Mouse (Mus musculus) right cerebral cortex, postnatal 14 days (tissue): ENCODE data around the gene Pdzk1ip1.

Experiments
- DNase-seq: peaks from one replicate; pipeline ENCODE4 v3.0.0; 2022

The Pdzk1ip1 gene

DNA sequence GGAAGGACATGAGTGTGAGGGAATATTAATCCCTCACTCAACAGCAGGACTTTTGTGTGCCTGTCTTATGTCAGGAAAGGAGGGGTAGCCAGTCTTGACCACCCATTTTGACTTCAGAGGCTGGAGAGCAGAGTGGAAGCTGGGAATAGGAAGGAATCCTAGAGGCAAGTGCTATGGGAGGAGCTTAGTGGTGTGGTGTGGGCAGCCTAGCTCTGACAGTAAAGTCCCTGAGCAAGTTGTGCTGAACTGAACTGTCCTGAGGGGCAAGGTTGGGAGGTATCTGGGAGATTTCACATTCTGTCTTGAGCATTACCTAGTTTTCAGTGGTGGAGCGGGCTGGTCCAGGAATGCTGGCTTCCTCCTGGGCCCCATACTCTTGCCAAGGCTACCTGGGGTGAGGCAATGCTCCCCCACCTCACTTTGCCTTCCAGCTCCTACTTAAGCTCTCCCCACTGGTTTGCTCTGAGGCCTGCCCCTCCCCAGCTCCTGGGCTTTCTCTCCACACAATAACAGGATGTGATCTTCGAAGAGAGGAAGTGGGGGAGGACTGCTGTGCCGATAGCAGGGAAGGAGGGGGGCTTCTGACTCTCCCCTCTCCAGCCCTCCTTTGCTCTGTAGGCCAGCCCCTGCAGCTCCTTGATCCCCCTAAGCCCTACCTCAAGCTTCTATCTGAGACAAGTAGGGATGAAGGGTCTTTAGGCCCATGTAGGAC is 13.1 kb upstream of the Pdzk1ip1 start:
- no peak for DNase-seq

DNA sequence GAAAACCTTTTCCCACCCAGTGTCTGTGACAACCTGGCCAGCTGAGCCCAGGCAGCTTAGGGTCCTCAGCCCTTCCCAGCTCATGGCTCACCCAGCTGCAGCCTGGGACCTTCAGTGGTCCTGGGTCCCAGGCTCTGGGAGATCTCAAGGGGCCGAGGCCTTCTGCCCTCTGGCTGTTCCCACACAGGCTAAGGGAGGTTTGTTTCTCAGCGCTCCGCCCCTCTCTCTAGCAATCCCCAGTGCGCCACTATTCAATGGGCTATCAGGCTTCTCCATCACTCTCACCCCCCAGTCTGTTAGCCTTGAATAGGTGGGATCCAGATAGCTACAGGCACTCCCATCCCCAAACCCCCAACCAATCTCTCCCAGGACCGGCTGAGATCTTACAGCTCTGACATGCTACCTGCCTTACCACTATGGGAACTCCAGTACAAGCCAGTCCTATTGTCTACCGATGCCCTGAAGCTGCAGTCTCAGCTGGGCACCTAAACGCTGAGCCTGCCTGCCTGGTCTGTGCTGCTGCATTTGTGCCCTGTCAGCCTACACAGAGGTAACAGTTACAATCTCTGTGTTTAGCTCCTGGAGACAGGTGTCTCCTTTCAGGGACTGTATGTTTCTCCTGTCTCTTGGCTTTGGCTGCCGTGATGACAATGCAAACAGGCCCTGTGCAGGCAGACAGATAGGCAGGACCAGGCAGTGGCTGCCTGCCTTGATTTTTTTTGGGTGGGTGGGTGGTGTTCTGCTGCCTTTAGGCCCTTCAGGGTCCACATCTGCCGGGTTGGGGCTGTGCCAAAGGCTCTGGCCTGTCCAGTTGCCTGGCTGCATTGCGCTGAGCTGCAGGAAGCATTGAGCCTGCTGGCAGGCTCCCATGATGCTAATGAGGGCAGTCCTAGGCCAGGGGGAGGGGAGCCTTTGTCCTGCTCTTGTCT is 9.4 kb upstream of the Pdzk1ip1 start:
- DNase-seq = peak; percentile 52

DNA sequence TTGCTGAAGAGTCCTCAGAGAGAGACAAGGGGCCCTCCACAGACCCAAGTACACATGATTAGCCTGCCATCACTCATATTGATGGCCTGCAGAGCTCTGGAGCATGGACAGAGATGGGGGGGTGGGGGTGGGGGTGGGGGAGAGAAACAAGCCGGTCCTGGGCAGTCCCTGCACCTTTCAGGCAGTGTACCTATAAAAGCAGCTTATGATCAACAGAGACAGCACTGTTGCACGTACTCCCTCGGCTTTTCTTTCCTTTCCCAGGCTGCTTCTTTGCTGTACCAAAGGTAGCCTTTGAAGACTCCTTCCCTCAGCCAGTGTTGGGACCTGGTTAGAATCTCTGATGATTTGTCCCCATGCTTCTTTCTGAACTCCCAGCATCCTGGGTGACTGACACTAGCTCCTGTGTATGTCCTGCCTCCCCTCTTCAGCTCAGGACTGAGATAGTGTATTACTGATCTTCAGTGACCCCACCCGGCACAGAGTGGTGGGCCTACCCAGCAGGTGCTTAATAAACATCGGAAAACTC is 8.6 kb upstream of the Pdzk1ip1 start:
- DNase-seq = no peak

DNA sequence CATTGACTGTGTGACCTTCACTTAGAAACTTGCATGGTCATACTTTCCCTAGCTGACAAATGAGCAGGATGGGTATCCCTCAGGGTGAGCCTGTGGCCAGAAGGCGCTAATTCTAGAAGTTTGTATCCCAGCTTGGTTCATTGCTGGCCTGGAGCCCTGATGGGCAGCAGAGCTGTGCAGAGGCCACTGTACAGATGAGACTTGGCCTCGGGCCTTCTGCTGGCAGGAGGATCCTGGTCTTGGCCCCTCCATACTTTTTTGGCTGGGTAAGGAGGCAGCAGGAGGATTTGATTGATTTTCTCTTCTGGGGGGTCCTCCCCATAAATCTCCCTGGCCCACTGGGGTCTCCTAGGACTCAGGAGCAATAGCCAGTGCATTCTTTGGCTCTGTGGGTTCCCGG is 5.5 kb upstream of the Pdzk1ip1 start:
- DNase-seq = no peak

DNA sequence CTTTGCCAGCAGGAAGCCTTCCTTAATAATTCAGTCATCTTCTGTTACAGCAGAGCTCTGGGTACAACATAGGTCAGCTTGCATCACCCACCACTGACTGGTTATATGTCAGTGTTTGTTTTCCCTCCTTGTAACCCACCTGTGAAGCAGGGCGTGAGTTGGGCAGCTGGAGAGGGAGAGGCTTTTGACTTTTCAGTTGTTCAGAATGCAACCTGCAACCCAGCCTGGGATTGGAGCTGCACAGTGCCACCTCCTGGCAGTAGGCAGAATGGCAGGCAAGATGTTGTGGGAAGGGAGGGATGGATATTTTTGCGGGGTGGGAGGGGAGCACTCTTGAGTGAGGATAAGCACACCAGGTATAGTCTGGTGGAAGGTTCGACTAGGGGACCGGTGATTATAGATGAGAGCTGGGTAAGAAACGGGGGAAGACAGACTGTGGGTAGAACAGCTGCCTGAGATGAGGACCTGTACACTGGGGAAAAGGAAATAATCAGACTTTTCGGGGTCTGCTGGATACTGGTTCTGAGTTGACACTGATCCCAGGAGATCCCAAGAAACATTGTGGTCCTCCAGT is 2.9 kb upstream of the Pdzk1ip1 start:
- DNase-seq = peak; percentile 43

DNA sequence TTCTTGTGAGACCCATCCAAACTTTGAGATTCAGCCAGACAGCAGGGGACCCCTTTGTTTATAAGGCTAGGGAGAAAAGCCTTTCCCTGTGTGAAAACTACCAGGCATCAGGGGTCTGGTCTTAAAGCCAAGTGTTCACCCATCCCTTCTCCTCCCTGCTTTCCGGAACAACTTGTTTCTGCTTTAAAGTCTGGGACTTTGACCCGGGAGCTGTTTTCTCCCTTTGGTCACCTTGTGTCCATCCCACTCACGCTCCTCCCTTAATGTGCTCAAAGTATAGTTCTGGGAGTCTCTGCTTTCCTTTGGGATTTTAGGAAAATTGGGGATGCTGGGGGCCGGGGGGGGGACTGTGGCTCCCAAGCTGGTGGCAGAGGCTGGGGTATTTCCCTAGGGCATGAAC is 2.3 kb upstream of the Pdzk1ip1 start:
- no peak for DNase-seq

DNA sequence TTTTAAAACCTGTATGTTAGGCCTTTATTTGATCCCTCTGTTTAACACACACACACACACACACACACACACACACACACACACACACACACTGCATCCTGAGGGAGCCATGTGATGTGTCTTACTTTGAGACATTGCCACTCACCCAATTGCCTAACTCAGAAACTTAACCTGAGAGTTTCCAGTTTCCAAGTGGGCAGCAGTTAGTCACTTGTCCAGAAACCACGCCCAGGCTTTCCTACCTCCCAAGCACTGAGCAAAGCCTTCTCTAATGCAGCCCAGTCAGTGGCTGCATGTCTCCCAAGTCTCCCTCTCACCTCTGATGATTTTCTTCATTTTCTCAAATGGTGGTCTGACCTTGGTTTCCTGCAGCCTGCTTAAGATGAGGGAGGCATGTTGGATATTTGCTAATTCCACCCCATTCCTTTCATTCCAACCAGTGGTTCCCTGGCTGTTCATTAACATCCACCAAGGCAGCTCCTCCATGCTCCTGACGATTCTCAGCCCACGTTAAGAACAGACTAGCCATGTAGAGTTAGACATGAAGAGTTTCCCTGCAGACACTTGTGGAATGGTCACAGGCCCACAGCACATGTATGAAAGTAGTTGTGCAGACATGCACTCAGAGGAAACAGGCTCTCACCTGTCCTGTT is 1.6 kb upstream of the Pdzk1ip1 start:
- no peak for DNase-seq

DNA sequence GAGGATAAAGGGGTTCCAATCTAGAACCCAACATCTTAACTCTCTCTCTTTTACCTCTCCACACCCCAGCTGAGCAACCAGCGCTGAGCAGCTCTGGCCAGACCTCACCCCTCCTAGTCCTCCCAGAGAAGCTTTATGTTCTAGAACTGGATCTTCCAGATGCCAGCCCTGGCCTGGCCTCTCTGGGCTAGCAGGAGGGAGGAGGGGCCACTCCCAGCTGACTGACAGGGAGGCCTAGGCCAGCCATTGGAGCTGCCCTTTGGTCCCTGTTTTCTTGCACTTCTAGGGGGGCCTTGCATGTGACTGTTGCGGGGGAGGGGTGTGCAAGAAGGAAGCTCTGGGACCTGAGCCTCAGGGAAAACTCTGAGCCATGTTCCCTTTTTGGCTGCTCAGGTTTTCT is 2.1 kb downstream of the Pdzk1ip1 start:
- no peak for DNase-seq

DNA sequence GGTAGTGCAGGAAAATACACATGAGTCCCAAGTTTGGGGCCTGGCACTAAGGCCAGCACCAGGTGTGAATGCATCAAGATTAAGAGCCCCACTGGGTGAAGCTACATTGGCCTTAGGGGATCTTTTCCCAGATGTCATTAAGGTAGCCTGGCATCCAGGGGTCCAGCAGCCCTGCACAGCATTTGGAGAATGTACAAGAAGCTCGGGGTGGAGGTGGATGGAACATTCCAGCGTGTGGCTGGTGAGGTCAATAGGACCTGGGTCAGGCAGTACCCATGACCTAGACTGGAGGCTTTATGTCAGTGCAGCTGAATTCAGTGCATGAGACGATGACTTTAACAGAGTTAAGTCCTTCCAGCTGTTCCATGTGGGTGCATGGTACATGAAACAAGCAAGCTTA is 3.3 kb downstream of the Pdzk1ip1 start:
- DNase-seq = no peak

DNA sequence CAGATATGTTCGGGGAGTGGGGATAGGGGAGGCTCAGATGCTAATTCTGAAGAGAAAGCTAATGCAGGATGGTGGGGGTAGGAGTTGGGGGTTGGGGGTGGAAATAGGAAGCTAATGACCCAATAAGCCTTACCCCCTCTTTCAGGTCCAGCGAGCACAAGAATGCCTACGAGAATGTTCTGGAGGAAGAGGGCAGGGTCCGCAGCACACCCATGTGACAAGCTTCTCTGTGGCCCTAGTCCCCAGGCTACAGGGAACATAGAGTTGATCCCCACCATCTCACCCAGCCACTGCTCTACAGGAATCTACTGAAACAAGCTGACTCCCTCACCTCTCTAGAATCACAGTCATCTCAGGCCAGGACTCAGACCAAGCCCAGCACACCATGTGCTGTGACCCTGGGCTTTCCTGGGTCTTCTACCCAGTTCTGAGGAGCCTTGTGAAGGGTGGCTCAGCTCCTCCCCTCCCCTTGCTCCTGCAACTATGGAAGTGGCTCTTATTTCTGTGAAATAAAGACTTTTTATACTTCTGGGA is 4.9 kb downstream of the Pdzk1ip1 start:
- DNase-seq = no peak

DNA sequence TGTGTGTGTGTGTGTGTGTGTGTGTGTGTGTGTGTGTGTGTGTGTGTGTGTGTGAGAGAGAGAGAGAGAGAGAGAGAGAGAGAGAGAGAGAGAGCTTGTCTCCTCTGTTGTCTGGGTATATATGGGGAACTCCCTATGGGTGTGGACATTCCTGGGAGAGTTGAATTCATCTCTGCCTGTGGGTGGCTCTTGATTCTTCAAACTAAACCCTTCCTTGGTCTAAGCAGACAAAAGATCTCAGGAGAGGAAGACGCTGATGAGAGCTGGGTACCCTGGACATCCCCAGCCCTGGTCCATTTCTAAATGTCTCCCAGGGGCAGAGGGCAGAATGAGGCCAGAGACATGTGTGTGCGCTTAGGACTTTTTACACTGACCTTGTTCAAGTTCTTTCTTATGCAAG is 5.5 kb downstream of the Pdzk1ip1 start:
- DNase-seq = no peak

DNA sequence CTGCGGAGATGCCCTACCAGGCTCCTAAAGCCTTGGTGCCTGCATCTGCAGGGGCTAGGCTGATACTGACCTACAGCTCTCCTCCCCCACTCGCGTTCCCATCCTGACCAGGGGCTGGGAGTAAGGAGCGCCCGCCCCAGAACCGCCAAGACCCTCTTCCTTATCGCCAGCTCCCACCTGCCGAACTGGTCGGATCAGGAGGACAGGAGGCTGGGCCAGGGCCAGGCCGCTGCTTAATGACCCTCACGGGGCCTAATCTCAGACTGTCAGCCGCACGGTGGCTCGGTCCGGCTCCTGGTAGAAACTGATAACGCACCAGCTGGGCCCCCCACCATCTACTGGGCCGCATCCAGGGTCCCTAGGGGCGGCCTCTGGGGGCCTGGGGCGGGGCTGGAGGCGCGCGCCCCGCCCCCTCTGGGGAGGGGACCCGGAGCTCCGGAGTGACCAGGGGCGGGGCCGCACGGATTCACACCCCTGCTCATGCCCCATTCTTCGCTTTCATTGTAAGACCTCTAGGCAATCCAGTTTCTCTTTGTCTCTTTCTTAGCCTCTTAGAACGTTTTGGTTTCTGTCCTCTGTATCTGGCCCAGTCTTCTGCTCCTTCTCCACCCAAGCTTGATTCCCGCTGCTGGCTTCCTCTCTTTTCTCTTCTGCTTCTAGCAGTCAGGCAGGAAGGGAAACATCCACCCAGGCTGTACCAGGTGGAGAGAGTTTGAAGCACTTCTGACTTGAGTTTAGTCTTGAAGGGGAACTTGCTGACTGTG is 7.3 kb downstream of the Pdzk1ip1 start:
- DNase-seq = no peak

DNA sequence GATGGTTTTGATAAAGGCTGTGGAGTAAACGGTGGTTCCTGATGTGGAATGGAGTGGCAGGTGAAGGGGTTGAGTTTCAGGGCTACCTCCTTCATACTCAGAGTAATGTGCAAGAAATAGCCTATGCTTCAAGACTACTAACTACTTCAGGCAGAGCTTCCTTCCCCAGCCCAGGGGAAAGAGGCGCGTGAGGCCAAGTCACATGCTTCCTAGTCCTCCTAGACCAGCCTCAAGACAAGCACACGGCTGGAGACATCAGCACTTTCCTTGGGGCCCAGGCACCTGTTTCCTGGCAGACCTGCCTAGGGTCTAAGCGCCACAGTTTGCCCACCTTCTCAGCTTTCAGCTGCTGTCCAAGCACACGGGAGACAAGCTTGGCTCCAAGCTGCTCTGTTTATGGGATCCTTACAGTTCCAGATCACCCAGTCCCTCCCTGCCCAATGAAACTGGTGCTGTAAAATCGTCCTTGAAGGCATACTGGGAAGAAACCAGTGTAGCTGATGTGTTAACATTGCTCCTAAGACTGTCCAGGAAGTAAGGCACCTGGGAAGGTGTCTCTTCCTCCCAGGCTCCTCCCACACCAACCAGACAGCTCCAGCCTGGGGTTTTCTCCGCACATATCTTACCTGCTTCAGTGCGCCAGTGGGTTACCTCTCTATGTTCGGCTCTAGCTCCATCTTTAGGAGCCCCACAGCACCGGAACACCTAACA is 8.1 kb downstream of the Pdzk1ip1 start:
- DNase-seq = no peak

DNA sequence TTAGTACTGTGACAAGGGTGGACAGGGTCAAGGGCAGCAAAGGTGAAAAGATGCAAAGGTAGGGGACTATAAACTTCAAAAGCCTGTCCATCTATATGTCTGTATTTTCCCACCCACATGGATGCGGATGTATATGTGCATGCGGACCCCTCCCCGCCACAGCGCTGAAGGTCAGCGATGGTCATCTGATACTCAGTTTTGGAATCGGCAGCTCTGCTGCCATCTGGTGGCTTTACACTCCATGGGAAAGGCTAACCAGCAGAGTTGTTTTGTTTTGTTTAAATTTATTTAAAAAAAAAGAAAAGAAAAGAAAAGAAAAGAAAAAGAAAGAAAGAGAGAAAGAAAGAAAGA is 8.6 kb downstream of the Pdzk1ip1 start:
- DNase-seq = peak; percentile 34

DNA sequence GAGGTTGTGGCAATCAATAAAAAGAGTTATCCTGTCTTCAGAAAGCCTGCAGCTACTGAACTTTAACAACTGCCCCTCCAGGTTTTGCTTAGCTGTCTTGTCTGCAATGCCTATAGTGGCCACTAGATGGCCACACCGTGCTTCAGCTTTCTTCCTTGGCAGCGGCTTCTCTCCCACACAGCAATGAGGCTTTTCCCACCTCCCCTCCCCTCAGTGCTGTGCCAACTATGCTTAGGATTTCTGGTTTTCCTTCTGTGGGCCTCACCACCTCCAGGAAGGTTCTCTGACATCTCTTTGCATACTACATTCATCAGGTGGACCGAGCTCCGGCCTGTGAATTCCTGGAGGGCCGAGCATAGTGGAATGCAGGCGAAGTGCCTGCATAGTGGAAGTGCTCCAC is 13.2 kb downstream of the Pdzk1ip1 start:
- DNase-seq = peak; percentile 76

DNA sequence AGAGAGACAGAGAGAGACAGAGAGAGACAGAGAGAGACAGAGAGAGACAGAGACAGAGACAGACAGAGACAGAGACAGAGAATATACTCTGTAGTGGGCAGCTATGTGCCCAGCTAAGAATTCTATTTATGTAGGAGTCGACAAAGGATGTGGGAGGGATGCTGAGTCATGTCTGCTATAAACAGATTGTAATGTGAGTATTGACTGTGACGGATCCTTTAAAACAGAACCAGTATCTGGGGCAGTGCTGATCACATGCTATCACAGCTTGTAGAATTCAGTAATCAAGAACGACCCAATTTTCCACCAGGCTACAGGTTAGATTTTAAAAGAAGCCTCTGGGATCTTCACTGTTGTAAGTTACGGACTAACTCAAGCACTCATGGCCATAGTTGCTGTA is 15.0 kb downstream of the Pdzk1ip1 start:
- no peak for DNase-seq

DNA sequence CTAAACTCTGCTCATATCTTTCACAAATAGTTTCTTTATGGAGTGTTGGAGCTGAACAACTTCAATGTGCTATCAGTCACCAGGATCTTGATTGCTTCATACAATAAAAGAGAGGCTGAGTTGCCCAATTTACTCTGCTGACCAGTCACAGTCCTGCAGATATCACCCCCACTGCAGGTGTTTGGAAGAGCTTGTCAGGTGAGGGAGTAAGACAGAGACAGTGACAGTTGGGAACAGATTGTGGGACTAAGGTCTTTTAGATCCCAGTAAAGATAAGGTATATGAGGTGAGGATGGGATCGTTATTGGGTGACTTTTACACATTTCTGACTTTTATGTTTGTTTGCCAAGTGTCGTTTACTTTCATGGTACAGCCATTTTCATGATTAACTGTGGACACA is 22.7 kb downstream of the Pdzk1ip1 start:
- DNase-seq = no peak

DNA sequence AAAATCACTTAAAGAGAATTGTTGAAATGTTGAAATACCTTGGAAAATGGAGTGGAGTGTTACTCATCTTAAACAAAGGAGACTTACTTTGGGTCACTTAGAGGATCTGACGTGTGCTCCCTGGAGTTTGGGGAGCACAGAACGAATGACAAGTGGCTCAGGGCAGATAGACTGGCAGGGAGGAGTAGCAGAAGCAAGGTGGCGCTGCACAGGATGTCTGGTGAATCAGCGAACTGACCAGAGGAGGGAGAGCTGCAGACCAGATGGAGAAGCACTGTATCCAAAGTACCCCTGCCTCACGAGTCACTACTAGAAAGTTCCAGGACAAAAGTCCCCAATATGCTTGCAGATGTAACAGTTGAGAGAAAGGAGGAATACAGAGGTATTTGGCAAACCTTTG is 24.8 kb downstream of the Pdzk1ip1 start:
- DNase-seq = no peak

DNA sequence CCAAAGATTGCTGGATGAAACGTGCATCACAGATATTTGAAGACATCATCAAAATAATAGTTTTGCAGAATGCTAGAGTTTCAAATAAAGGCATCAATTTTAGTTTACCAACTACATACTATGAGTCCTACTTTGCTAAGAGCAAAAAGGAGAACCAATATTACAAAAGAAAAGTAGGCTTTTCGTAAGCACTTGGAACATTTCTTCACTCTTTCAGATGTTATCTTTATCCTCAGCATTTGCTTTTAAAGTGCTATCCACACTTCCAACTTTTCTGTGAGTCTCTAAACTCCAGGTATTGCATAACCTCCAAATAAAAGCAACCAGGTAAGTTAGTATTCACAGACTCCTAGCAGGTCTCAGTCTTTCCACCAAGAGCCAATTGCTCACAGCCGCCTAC is 31.1 kb downstream of the Pdzk1ip1 start:
- DNase-seq = no peak

DNA sequence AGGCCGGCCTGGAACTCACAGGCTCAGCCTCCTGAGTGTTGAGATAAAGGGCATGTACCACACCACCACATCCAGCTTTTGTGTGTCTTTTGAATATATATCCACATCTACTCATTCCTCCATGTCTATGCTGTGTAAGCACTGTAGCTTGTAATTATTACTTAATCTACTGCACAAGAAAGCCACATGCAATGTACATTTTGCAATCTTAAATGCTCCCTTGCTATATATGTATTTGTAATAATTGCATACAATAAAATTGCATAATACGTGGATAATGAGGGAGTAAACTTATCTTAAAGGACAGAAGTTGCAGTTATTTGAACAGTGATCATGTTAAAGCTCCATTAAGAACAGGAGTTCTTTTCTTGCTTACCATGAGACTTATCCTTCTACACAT is 32.7 kb downstream of the Pdzk1ip1 start:
- no peak for DNase-seq

DNA sequence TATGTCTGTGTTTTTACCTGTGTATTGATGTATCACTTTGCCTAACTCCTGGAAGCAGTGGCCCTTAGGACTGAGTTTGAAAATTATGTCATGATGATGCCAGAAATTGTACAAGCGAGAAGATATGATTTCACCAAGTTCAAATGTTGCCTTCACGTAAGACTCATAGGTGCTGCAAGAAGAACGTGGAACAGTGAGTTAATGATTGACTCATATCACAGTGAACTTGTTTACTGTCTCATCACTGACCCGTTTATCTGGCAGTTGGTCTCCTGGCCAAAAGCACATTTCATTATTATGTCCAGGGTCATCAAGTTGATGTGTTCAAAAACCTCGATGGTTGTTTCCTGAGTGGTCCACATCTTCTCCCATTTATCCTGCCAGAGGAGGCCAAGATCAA is 33.1 kb downstream of the Pdzk1ip1 start:
- no peak for DNase-seq

DNA sequence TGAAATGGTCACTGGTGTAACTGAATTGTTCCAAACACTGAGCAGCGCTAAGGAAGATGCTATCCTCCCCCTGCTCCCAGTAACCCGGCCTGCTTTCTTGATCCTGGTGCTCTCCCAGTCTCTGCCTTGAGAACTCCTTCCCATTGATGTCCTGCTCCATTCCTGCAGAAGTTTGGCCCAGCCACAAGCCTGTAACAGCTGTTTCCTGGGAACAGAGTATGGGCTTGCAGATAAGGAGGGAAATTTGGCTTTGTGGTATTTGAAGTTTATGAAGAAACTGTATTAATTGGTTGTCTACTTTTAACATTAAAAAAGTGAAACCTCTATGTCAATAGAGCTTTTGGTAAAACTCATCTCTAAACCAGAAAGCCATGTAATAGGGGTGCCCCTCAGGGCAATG is 35.0 kb downstream of the Pdzk1ip1 start:
- DNase-seq = no peak
